Mouse (Mus musculus) heart, adult 2 months (tissue): ENCODE data around the gene Mvb12b. TPM values are rescaled to one million over a fixed set of nuclear protein-coding genes. Genes with fewer than 3 reads are reported as not detected.

Experiments
- DNase-seq, 2 experiments: peaks; one replicate each; pipeline ENCODE4 v3.0.0; 2021
- H3K27ac ChIP-seq: fragments of 200-600 bp; 2 replicates; pipeline ENCODE4 v1.8.1; 2022
- H3K27me3 ChIP-seq: fragments of 200-500 bp; 2 replicates; pipeline ENCODE4 v1.6.1; 2012; ENCODE audit warnings: mild to moderate bottlenecking, low read length, inconsistent platforms, mixed read lengths; ENCODE audit not compliant: control insufficient read depth, insufficient read depth
- H3K36me3 ChIP-seq: fragments of 200-500 bp; 2 replicates; pipeline ENCODE4 v1.6.1; 2012; ENCODE audit warnings: low read length, inconsistent platforms; ENCODE audit not compliant: control insufficient read depth, insufficient read depth
- H3K4me1 ChIP-seq: fragments of 200-500 bp; 2 replicates; pipeline ENCODE4 v1.6.1; 2011; ENCODE audit warnings: low read length; ENCODE audit not compliant: control insufficient read depth, insufficient read depth
- H3K4me3 ChIP-seq: fragments of 200-600 bp; 2 replicates; pipeline ENCODE4 v1.8.1; 2022
- H3K79me2 ChIP-seq: fragments of 200-500 bp; replicated peaks from 2 replicates; pipeline ENCODE4 v1.6.1; 2012; ENCODE audit warnings: mild to moderate bottlenecking, inconsistent platforms, low read length, moderate library complexity, mixed read lengths; ENCODE audit not compliant: control insufficient read depth, insufficient read depth
- H3K9ac ChIP-seq: fragments of 200-500 bp; 2 replicates; pipeline ENCODE4 v1.6.1; 2012; ENCODE audit warnings: low read depth, mild to moderate bottlenecking, control low read depth, inconsistent platforms, low read length, mixed read lengths
- CTCF ChIP-seq: fragments of 200-600 bp; IDR thresholded peaks from 2 replicates; pipeline ENCODE4 v1.8.1; 2022; ENCODE audit warnings: antibody characterized with exemption, mild to moderate bottlenecking, moderate library complexity
- EP300 ChIP-seq: fragments of 200-500 bp; IDR thresholded peaks from 2 replicates; pipeline ENCODE4 v1.6.1; 2011; ENCODE audit warnings: low read depth, low read length, control low read depth; ENCODE audit not compliant: insufficient read depth
- POLR2A ChIP-seq: fragments of 200-500 bp; IDR thresholded peaks from 2 replicates; pipeline ENCODE4 v1.6.1; 2011; ENCODE audit warnings: mild to moderate bottlenecking, low read depth, low read length, control low read depth; ENCODE audit not compliant: insufficient read depth
- WGBS: fragments of 180-500 bp; shearing (Covaris S2); methylation state at CpG from one replicate; pipeline ENCODE4 v1.1.7; 2018; 5-methylcytosine and 5-hydroxymethylcytosine counted together
- intact Hi-C: fragments of 180-260 bp; cut with DNase I; formaldehyde crosslinking; loops from one replicate; pipeline ENCODE4 v1.15.1; 2025
- polyA plus RNA-seq: library from polyadenylated mRNA; depleted of rRNA; stranded (reverse); fragments of >200 nt; gene quantifications from 2 replicates; pipeline ENCODE4 v1.2.3, GENCODE M21; 2012
- total RNA-seq, 2 experiments: library from RNA; stranded (reverse); gene quantifications; 2 replicates each; pipeline ENCODE4 v1.2.3; 2021

Mvb12b gene
- total and polyA plus RNA-seq, 3 experiments = 17.8 to 21.6 (median 20.4) TPM

DNA sequence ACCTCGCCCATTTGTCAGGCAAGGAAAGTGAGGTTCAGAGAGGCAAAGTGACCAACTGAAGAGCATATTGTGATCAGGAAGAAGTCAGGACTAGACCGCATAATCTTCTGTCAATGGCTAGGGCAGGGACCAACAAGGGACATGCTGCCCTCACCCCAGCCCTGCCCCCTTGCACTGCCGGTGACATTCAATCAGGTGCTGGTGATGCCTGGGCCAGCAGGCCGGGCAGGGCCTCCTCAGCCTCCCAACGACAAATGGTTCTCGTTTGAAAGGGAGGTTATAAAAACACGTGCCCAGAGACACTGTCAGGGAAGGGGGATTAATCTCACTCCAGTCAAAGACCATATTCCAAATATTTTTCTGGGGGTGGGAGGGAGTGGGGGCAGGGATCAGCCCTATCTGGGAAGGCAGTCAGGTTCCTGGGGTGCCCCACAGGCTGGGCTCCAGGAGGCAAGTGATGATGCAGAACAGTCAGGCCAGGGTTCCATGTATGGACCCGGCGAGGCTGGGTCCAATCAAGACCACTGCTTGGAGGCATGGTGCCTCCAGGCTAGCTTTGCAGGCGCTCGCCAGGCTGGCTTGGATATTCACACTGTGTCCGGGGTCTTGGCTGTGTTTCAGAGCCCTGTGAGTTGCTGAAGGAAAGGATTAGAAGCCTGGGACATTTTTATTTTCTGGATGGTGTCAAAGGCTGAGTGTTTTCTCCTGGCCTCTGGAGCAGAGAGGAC is 168.2 kb downstream of the Mvb12b start:
- Histone ChIP-seq H3K4me3 (no peak overlapping the region), H3K79me2 (no peaks in the 10 kb centered on the region), H3K27me3 (0 out of 2 replicates have a peak, but pooled peaks cover 5% of the 10 kb centered on the region), H3K9ac (no peak overlapping the region), H3K4me1 (no peaks in the 10 kb centered on the region), H3K27ac (no peak overlapping the region), H3K36me3 (no peaks in the 10 kb centered on the region)
- no peak for DNase-seq
- no peak for TF ChIP-seq POLR2A
- no peak for TF ChIP-seq CTCF
- TF ChIP-seq EP300 = no peak
- WGBS = 73% methylated on average over 12 of the region's 12 CpGs
- intact Hi-C loops = no loop called here

DNA sequence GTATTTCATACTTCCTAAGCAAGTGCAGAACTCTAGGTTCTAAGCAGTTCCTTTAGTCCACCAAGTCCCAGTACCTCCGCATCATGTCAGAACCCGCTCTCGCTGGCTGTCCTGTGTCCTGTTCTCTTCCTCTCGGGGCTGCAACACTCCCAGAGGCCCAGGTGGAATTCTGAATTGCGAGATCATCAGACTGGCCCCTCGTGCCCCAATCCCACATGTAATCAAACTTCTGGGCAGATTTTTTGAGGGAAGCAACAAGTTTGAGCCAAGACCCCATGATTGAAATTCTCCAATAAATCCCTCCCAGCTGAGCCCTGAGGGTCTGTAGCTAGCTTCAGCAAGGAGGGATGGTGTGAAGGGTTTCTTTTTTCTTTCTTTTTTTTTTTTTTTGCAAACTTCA is 169.2 kb downstream of the Mvb12b start:
- intact Hi-C loops = no loop called here
- no peak overlapping the region for H3K27ac ChIP-seq
- no peaks in the 10 kb centered on the region for H3K79me2 ChIP-seq
- H3K36me3 ChIP-seq = no peaks in the 10 kb centered on the region
- WGBS = 76% methylated on average over 6 of the region's 6 CpGs
- H3K9ac ChIP-seq = no peak overlapping the region
- TF ChIP-seq CTCF = no peak
- TF ChIP-seq POLR2A = no peak
- no peak for DNase-seq
- no peak overlapping the region for H3K4me3 ChIP-seq
- H3K27me3 ChIP-seq = 0 out of 2 replicates have a peak, but pooled peaks cover 5% of the 10 kb centered on the region
- H3K4me1 ChIP-seq = no peaks in the 10 kb centered on the region

DNA sequence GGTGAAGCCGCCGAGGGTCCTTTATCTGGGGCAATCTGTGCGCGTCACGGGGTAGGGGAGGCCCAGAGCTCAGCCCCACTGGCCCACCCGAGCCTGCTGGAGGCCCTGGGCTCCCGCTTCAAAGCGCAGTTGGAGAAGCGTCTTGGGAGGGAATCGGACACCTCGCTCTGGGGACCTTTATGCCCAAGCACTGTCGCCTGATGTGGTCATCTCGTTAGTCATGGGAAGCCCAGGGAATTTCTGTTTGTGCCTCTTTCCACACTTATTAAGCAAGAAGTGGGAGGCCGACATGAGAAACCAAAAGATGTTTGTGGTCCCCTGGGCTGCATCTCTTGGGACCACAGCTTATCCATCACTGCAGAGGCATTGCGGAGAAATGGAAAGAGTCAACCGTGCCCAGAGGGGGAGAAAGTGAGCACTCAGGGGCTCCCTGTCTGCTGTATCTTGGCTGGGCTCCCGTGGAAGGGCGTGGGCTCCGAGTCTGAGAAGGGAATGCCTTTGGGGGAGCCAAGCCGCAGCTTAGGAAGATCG is 169.9 kb downstream of the Mvb12b start:
- intact Hi-C loops = no loop called here
- DNase-seq = no peak
- no peaks in the 10 kb centered on the region for H3K36me3 ChIP-seq
- no peak overlapping the region for H3K9ac ChIP-seq
- WGBS = 23% methylated on average over 21 of the region's 21 CpGs
- TF ChIP-seq POLR2A = no peak
- no peak for TF ChIP-seq EP300
- no peak for TF ChIP-seq CTCF
- H3K27me3 ChIP-seq = 0 out of 2 replicates have a peak, but pooled peaks cover 5% of the 10 kb centered on the region
- H3K4me1 ChIP-seq = no peaks in the 10 kb centered on the region
- H3K79me2 ChIP-seq = no peaks in the 10 kb centered on the region
- no peak overlapping the region for H3K4me3 ChIP-seq
- no peak overlapping the region for H3K27ac ChIP-seq

DNA sequence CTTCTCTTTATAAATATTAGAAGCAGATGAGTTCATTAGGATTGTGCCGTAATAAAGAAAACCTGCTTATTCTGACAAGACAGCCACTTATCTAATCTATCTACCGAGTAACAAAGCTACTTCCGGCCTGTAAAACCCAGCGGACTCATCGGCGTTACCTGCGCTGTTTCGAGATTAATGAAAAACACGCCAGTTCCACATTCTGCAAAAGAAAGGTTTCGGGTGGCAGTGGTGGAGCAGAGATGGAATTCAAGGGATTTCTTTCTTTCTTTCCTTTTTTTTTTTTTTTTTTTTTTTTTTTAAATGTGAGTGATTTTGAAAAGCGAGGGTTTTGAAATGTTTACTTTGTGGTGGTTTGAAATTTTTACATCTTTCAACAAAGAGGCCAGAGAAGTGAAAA is 170.4 kb downstream of the Mvb12b start:
- no peak overlapping the region for H3K9ac ChIP-seq
- no peaks in the 10 kb centered on the region for H3K36me3 ChIP-seq
- DNase-seq = no peak
- no peak overlapping the region for H3K4me3 ChIP-seq
- H3K4me1 ChIP-seq = no peaks in the 10 kb centered on the region
- intact Hi-C loops = no loop called here
- H3K27me3 ChIP-seq = 0 out of 2 replicates have a peak, but pooled peaks cover 5% of the 10 kb centered on the region
- H3K27ac ChIP-seq = no peak overlapping the region
- no peaks in the 10 kb centered on the region for H3K79me2 ChIP-seq
- no peak for TF ChIP-seq CTCF
- TF ChIP-seq EP300 = no peak
- TF ChIP-seq POLR2A = no peak
- WGBS = 46% methylated on average over 11 of the region's 11 CpGs

DNA sequence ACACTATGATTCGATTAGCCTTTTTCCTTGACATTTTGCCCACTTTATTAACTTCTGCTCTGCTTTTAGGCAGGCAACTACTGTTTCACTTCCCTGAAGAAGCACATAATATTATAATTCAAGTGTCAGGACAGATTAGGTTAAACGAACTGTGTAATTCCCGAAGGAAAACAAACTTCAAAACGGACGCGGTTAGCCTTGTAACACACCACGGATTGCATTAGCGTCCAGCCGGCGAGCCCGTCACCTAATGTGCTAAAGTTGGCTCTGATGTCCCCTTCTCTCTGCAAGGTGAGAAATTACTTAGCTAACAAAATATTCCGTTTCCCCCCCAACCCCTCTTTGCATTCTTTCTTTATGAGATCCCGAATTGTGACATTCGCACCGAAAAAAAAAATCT is 170.9 kb downstream of the Mvb12b start:
- DNase-seq = no peak
- TF ChIP-seq EP300 = no peak
- Histone ChIP-seq H3K9ac (no peak overlapping the region), H3K4me3 (no peak overlapping the region), H3K79me2 (no peaks in the 10 kb centered on the region), H3K27me3 (0 out of 2 replicates have a peak, but pooled peaks cover 5% of the 10 kb centered on the region), H3K27ac (no peak overlapping the region), H3K36me3 (no peaks in the 10 kb centered on the region), H3K4me1 (no peaks in the 10 kb centered on the region)
- intact Hi-C loops = no loop called here
- WGBS = 61% methylated on average over 15 of the region's 15 CpGs

DNA sequence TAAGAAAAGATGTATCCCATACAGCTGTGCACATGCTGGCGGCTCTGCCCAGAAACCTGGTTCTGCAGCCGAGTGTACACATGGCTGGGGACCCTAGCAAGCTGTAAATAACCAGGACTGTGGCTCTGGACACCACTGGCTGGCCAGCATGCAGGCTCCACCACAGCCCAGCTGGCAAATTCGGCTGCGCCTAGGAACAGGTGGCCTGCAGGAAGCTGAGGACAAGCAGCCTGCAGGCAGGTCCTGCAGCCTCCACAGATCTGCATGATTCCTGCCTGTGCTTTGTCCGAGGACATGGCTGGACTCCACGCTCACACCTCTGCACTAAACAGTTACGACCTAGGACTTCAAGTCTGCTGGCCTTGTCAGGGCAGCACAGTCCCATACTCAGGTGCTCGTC is 172.8 kb downstream of the Mvb12b start:
- no peaks in the 10 kb centered on the region for H3K79me2 ChIP-seq
- no peaks in the 10 kb centered on the region for H3K4me1 ChIP-seq
- H3K27ac ChIP-seq = no peak overlapping the region
- H3K27me3 ChIP-seq = 0 out of 2 replicates have a peak, but pooled peaks cover 5% of the 10 kb centered on the region
- no peak for DNase-seq
- no peak overlapping the region for H3K4me3 ChIP-seq
- intact Hi-C loops = no loop called here
- no peaks in the 10 kb centered on the region for H3K36me3 ChIP-seq
- WGBS = 63% methylated on average over 8 of the region's 8 CpGs
- TF ChIP-seq POLR2A (no peak), EP300 (no peak), CTCF (no peak)
- no peak overlapping the region for H3K9ac ChIP-seq
